Mouse (Mus musculus) macrophage (primary cell): ENCODE measurements around the gene Gga3. TPM values are rescaled to one million over a fixed set of nuclear protein-coding genes. Genes with fewer than 3 reads are reported as not detected.

Experiments
- H3K27ac ChIP-seq: fragments of 350-480 bp; formaldehyde crosslinking; 2 replicates; pipeline ENCODE4 v1.9.0; 2021
- H3K36me3 ChIP-seq: fragments of 350-480 bp; formaldehyde crosslinking; 2 replicates; pipeline ENCODE4 v1.9.0; 2021; ENCODE audit errors: inconsistent target
- H3K4me3 ChIP-seq: fragments of 350-480 bp; formaldehyde crosslinking; 2 replicates; pipeline ENCODE4 v1.9.0; 2021; ENCODE audit errors: inconsistent target
- H3K79me2 ChIP-seq: fragments of 350-480 bp; formaldehyde crosslinking; 2 replicates; pipeline ENCODE4 v1.9.0; 2021; ENCODE audit errors: inconsistent target
- WGBS: methylation state at CpG from one replicate; pipeline ENCODE4 v1.1.7; 2026; ENCODE audit warnings: inconsistent platforms; ENCODE audit not compliant: missing documents; 5-methylcytosine and 5-hydroxymethylcytosine counted together
- polyA plus RNA-seq: library from polyadenylated mRNA; stranded (reverse); fragments of 250-400 nt; gene quantifications from 3 replicates; pipeline ENCODE4 v1.2.4, GENCODE M21; 2018; ENCODE audit warnings: inconsistent platforms

The Gga3 gene
- polyA plus RNA-seq, 1 experiment from 2014 or later, result 69.3 TPM

DNA sequence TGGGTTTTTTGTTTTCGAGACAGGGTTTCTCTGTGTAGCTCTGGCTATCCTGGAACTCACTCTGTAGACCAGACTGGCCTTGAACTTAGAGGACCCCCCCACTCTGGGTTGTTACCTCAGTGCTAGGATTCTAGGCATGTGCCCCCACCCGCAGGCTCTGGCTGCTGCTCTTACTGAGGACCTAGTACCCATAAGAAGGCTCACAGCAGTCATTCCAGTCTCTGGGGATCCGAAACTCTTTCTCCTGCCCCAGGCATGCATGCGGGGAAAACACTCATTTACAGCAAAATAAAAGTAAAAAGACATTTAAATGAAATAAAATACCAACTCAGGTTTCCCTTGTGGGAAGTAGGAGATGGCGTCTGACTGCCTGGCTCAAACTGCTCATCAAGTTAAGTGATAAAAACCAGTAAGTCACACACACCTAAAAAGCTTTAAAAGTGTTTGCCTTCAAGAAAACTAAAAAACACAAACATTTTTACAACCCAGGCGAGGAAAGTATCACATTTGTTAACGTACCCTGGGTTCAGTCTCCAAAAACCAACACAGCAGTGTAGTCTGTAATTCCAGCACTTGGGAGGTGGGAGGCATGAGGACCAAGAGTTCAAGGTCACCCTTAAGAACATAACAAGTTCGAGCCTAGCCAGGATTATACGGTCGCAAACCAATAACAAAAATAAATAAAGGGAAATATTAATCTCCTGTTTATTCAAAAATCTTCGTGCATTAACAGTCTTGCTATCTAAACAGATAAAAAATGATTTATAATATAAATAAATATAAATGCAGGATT lies 23.2 kb upstream of the Gga3 start:
- WGBS, result 71% methylated on average over 11 of the region's 11 CpGs
- H3K79me2 ChIP-seq, result peaks cover 44% of the 10 kb centered on the region
- peak overlapping the region; percentile 54; the same call in 1 of the 2 replicates for H3K27ac ChIP-seq
- H3K4me3 ChIP-seq, result peak overlapping the region; percentile 97
- peaks cover 21% of the 10 kb centered on the region for H3K36me3 ChIP-seq

GRCm38 (mm10) chr11:115625877-115626276 lies 22.0 kb upstream of the Gga3 start:
- 96% methylated on average over 9 of the region's 9 CpGs for WGBS
- H3K4me3 ChIP-seq, result no peak overlapping the region
- H3K27ac ChIP-seq, result no peak overlapping the region
- H3K79me2 ChIP-seq, result peaks cover 44% of the 10 kb centered on the region
- H3K36me3 ChIP-seq, result peaks cover 31% of the 10 kb centered on the region

DNA sequence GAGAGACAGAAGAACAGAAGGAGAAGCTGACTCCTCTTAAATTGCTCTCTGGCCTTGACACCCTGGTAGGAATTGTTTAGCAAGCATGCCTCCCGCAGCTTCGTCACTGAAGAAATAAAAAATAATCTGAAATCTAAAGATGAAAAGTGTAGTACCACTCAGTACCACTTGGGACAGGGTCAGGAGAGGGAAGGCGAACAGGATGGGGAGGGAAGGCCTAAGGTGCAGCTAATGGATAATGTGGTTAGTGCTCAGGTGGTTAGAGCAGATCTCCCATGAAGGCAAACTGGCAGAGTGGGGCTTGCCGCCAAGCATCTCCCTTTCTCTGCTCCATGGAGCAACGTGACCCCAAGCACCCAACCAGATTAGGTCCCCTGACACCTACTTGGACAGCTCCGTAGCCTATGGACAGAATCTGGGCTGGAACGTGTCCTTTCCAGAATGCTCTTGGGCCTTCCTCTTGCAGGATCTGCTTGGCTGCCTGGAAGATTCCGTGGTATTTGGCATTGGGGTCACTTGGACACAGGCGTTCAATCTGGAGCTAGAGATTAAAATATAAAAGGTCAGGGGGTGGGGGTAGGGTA lies 19.7 kb upstream of the Gga3 start:
- no peak overlapping the region for H3K27ac ChIP-seq
- WGBS, result 88% methylated on average over 9 of the region's 9 CpGs

GRCm38 (mm10) chr11:115619949-115620348 lies 16.1 kb upstream of the Gga3 start:
- Histone ChIP-seq H3K36me3 (peaks cover 85% of the 10 kb centered on the region), H3K27ac (no peak overlapping the region), H3K4me3 (no peak overlapping the region), H3K79me2 (peaks cover 14% of the 10 kb centered on the region)
- 98% methylated on average over 7 of the region's 7 CpGs for WGBS

More for the DNA sequence above, 19.7 kb upstream of the Gga3 start:
- Histone ChIP-seq H3K36me3 (peaks cover 51% of the 10 kb centered on the region), H3K79me2 (peaks cover 44% of the 10 kb centered on the region), H3K4me3 (no peak overlapping the region)

- Histone ChIP-seq H3K4me3 (no peak overlapping the region), H3K79me2 (peaks cover 4% of the 10 kb centered on the region; the same call in 1 of the 2 replicates), H3K27ac (no peak overlapping the region), H3K36me3 (peaks cover 88% of the 10 kb centered on the region)
- WGBS, result 94% methylated on average over 15 of the region's 16 CpGs
These were observed 15.1 kb upstream of the Gga3 start for GRCm38 (mm10) chr11:115618732-115619516.

- 100% methylated on average over 1 of the region's 2 CpGs for WGBS
- peaks cover 78% of the 10 kb centered on the region for H3K36me3 ChIP-seq
- H3K27ac ChIP-seq, result no peak overlapping the region
These were observed 14.2 kb upstream of the Gga3 start for GRCm38 (mm10) chr11:115618001-115618400.

DNA sequence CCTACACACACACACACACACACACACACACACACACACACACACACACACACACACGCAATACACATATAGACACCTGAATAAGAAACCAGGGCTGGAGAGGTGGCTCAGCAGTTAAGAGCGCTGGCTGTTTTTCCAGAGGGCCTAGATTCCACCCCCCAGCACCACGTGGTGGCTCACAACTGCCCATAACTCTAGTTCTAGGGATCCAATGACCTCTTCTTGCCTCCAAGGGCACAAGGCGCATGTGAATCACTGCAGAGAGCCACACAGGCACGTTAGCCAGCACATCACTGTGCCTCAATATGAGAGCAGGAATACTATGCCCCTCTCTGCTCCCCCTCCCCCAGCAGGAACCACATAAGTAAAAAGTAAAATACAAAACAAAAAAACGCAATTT lies 13.0 kb upstream of the Gga3 start:
- 98% methylated on average over 5 of the region's 6 CpGs for WGBS
- H3K36me3 ChIP-seq, result peaks cover 68% of the 10 kb centered on the region
- H3K27ac ChIP-seq, result no peak overlapping the region
- no peak overlapping the region for H3K4me3 ChIP-seq
- no peaks in the 10 kb centered on the region; the same call in 1 of the 2 replicates for H3K79me2 ChIP-seq

More at GRCm38 (mm10) chr11:115618001-115618400, 14.2 kb upstream of the Gga3 start:
- Histone ChIP-seq H3K79me2 (no peaks in the 10 kb centered on the region), H3K4me3 (no peak overlapping the region)

GRCm38 (mm10) chr11:115616371-115616770 lies 12.5 kb upstream of the Gga3 start:
- H3K79me2 ChIP-seq, result no peaks in the 10 kb centered on the region; the same call in 1 of the 2 replicates
- WGBS, result 94% methylated on average over 4 of the region's 7 CpGs

GRCm38 (mm10) chr11:115615875-115616274 lies 12.0 kb upstream of the Gga3 start:
- Histone ChIP-seq H3K27ac (no peak overlapping the region), H3K4me3 (no peak overlapping the region), H3K79me2 (no peaks in the 10 kb centered on the region; the same call in 1 of the 2 replicates), H3K36me3 (peaks cover 59% of the 10 kb centered on the region)
- WGBS, result 98% methylated on average over 6 of the region's 6 CpGs

More at GRCm38 (mm10) chr11:115616371-115616770, 12.5 kb upstream of the Gga3 start:
- no peak overlapping the region for H3K27ac ChIP-seq
- peaks cover 64% of the 10 kb centered on the region for H3K36me3 ChIP-seq
- no peak overlapping the region for H3K4me3 ChIP-seq

- WGBS, result 94% methylated on average over 14 of the region's 15 CpGs
- Histone ChIP-seq H3K36me3 (peaks cover 54% of the 10 kb centered on the region), H3K4me3 (no peak overlapping the region), H3K79me2 (no peaks in the 10 kb centered on the region; the same call in 1 of the 2 replicates), H3K27ac (no peak overlapping the region)
These were observed 11.4 kb upstream of the Gga3 start for GRCm38 (mm10) chr11:115615108-115615825.

DNA sequence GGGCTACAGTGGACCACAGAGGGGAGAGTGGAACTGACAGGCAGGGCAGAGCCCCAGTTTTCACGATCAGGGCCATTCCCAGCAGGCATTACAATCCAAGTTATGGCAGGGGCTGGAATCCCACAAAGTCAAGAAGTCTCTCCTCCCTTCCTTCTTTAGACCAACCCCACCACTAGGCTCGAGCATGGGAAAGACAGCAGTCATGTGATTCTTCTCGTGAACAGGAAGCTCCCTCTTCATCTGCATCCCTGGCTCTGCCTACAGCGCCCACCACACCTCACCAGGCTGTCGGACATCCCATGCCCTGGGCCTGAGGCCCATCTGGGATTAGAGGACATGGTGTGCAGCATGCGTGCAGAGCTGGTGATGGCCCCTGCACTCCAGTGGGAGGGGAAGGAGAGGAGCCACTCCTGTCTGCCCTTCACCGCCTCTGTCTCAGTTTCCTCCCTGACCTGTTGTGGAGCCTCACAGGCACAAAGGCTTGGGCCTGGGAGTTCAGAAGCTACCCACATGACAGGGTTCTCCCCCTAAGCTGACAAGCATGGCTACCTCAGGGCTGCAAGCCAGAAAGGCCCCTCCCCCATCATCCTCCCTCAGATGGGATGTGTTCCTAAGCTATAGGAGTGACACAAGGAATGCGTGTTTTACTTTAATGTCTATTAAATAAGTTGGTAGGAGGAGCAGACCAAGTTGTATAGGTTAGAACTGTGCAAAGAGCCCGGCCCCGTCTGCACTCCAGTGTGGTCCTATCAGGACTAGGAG lies 10.7 kb upstream of the Gga3 start:
- peaks cover 51% of the 10 kb centered on the region for H3K36me3 ChIP-seq
- no peaks in the 10 kb centered on the region; the same call in 1 of the 2 replicates for H3K79me2 ChIP-seq
- H3K4me3 ChIP-seq, result no peak overlapping the region
- 86% methylated on average over 10 of the region's 10 CpGs for WGBS
- no peak overlapping the region for H3K27ac ChIP-seq

DNA sequence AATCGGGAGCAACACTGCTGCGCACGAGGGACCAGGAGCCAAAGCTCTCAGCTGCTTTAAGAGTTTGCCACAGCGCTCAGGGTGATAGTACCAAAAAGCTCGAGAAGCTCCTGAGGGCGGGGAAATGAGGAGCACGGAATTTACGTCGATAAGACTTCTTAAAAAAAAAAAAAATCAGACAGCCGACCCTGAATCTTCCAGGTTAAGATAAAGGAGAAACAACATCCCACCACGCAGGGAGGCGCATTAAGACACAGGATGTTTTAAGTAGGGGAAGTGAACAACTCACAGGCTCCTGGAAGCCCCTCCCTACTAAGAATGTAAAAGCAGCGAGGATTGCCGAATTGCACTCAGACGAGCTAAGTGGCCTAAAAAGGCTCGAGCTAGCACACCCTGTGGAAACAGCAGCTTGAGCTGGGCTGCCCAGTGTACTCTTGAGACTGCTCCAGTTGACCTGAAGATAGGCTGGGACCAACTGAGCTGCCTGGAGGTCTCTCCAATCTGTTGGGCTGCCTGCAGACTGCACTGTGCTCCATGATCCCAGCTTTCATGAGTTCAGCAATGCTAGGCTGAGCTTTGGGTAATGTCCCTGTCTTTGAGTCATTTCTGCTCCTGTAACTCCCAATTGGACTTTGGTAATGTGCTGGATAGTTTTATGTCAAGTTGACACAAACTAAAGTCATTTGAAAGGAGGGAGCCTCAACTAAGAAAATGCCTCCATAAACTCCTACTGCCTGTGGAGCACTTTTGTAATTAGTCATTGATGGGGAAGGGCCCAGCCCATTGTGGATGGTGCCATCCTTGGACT lies 9.5 kb upstream of the Gga3 start:
- WGBS, result 2% methylated on average over 16 of the region's 16 CpGs
- Histone ChIP-seq H3K4me3 (peak overlapping the region; percentile 59), H3K27ac (peak overlapping the region; percentile 80), H3K36me3 (peaks cover 52% of the 10 kb centered on the region), H3K79me2 (no peaks in the 10 kb centered on the region; the same call in 1 of the 2 replicates)
